ENCODE assay signal across 10 mouse cellular contexts in genomic region chr2:170127523-170127922, GRCm38 (mm10). TPM values are rescaled to one million over a fixed set of nuclear protein-coding genes. Genes with fewer than 3 reads are reported as not detected.
DNase-seq lines count a peak whose midpoint lies in the region; ATAC-seq and TF ChIP-seq lines count a peak whose summit lies in the region.
"Had no signal": no experiment of that assay in that cellular context is flagged by ENCODE, and none has a peak within 500 bp of the region (broad histone marks: within the 10 kb centered on the region; RNA-seq: fewer than 3 reads in every experiment).

No protein-coding gene starts in this region.

- no peak for TF ChIP-seq CTCF in midbrain, postnatal 0 days (IDR thresholded peaks at IDR 0.05)

- DNase-seq in heart, adult 8-10 months (ENCODE audit: low spot score), result no peak
- no peak for DNase-seq in embryonic facial prominence, embryonic 10.5 days (ENCODE audit: low spot score)
- DNase-seq in retina, embryonic 14.5 days (ENCODE audit: low spot score), result peak; percentile 11
- no peak for DNase-seq in right cerebral cortex, postnatal 4 days
- no peak for DNase-seq in midbrain, postnatal 0 days (ENCODE audit: low spot score)
- DNase-seq: adrenal gland, postnatal 36 days had no signal

- peaks cover 54% of the 10 kb centered on the region for H3K4me1 ChIP-seq in heart, embryonic 12.5 days (replicated peaks)
- peaks cover 46% of the 10 kb centered on the region for H3K4me1 ChIP-seq in neural tube, embryonic 12.5 days
- H3K4me1 ChIP-seq in neural tube, embryonic 15.5 days, result peaks cover 40% of the 10 kb centered on the region
- H3K4me1 ChIP-seq in embryonic facial prominence, embryonic 10.5 days, result peaks cover 64% of the 10 kb centered on the region
- H3K4me1 ChIP-seq in midbrain, postnatal 0 days (ENCODE audit: insufficient read depth, low read length), result no peaks in the 10 kb centered on the region

- H3K4me2 ChIP-seq in heart, embryonic 12.5 days, result peak overlapping the region; percentile 31
- 0 out of 2 replicates have a peak overlapping the region, but pooled peaks have one; percentile 9 for H3K4me2 ChIP-seq in neural tube, embryonic 12.5 days (replicated peaks)
- no peak overlapping the region for H3K4me2 ChIP-seq in neural tube, embryonic 15.5 days
- H3K4me2 ChIP-seq in midbrain, postnatal 0 days (ENCODE audit: low read depth, low read length, poor library complexity, severe bottlenecking), result no peak overlapping the region
- H3K4me2 ChIP-seq: hindbrain, embryonic 15.5 days had no signal

- no peak overlapping the region for H3K4me3 ChIP-seq in heart, embryonic 12.5 days
- no peak overlapping the region for H3K4me3 ChIP-seq in neural tube, embryonic 12.5 days
- H3K4me3 ChIP-seq in neural tube, embryonic 15.5 days (replicated peaks), result no peak overlapping the region
- H3K4me3 ChIP-seq in embryonic facial prominence, embryonic 10.5 days, result peak overlapping the region; percentile 18; the same call in 1 of the 2 replicates
- no peak overlapping the region for H3K4me3 ChIP-seq in midbrain, postnatal 0 days (ENCODE audit: low read depth, low read length)
- H3K4me3 ChIP-seq: hindbrain, embryonic 15.5 days had no signal

- H3K27me3 ChIP-seq in heart, embryonic 12.5 days (replicated peaks), result no peaks in the 10 kb centered on the region
- no peaks in the 10 kb centered on the region for H3K27me3 ChIP-seq in neural tube, embryonic 12.5 days (replicated peaks)
- H3K27me3 ChIP-seq in neural tube, embryonic 15.5 days (replicated peaks), result no peaks in the 10 kb centered on the region
- H3K27me3 ChIP-seq in embryonic facial prominence, embryonic 10.5 days (replicated peaks; ENCODE audit: low read depth, poor library complexity, severe bottlenecking), result no peaks in the 10 kb centered on the region
- no peaks in the 10 kb centered on the region for H3K27me3 ChIP-seq in midbrain, postnatal 0 days (ENCODE audit: insufficient read depth, low read length)
- H3K27me3 ChIP-seq: hindbrain, embryonic 15.5 days had no signal

- H3K27ac ChIP-seq in heart, embryonic 12.5 days (ENCODE audit: poor library complexity, severe bottlenecking), result peak overlapping the region; percentile 6; the same call in 1 of the 2 replicates
- H3K27ac ChIP-seq in neural tube, embryonic 12.5 days, result no peak overlapping the region
- no peak overlapping the region for H3K27ac ChIP-seq in neural tube, embryonic 15.5 days (replicated peaks)
- H3K27ac ChIP-seq in embryonic facial prominence, embryonic 10.5 days (replicated peaks), result peak overlapping the region; percentile 63; the same call in 1 of the 2 replicates
- H3K27ac ChIP-seq in midbrain, postnatal 0 days (ENCODE audit: low read depth, low read length), result no peak overlapping the region
- H3K27ac ChIP-seq: hindbrain, embryonic 15.5 days had no signal

- ATAC-seq in heart, embryonic 12.5 days (ENCODE audit: insufficient number of reproducible peaks, low FRiP score), result no peak
- no peak for ATAC-seq in neural tube, embryonic 12.5 days (ENCODE audit: low FRiP score, low read depth)
- no peak for ATAC-seq in neural tube, embryonic 15.5 days (ENCODE audit: low FRiP score)
- no peak for ATAC-seq in midbrain, postnatal 0 days (ENCODE audit: low FRiP score)

- peak overlapping the region; percentile 20; the same call in 1 of the 2 replicates for H3K9ac ChIP-seq in heart, embryonic 12.5 days
- no peak overlapping the region for H3K9ac ChIP-seq in neural tube, embryonic 12.5 days
- H3K9ac ChIP-seq in neural tube, embryonic 15.5 days (replicated peaks), result no peak overlapping the region
- H3K9ac ChIP-seq in midbrain, postnatal 0 days (replicated peaks; ENCODE audit: low read length, poor library complexity, severe bottlenecking), result no peak overlapping the region
- H3K9ac ChIP-seq: hindbrain, embryonic 15.5 days had no signal

- WGBS in heart, embryonic 12.5 days, result 35% methylated on average over 3 of the region's 3 CpGs
- WGBS in neural tube, embryonic 12.5 days, result 69% methylated on average over 3 of the region's 3 CpGs
- WGBS in neural tube, embryonic 15.5 days, result 58% methylated on average over 3 of the region's 3 CpGs
- WGBS in embryonic facial prominence, embryonic 10.5 days, result 56% methylated on average over 3 of the region's 3 CpGs
- 52% methylated on average over 3 of the region's 3 CpGs for WGBS in midbrain, postnatal 0 days

- peaks cover 16% of the 10 kb centered on the region for H3K36me3 ChIP-seq in heart, embryonic 12.5 days
- H3K36me3 ChIP-seq in neural tube, embryonic 12.5 days, result peaks cover 7% of the 10 kb centered on the region; the same call in 1 of the 2 replicates
- no peaks in the 10 kb centered on the region for H3K36me3 ChIP-seq in neural tube, embryonic 15.5 days
- peaks cover 19% of the 10 kb centered on the region for H3K36me3 ChIP-seq in embryonic facial prominence, embryonic 10.5 days (replicated peaks)
- no peaks in the 10 kb centered on the region for H3K36me3 ChIP-seq in midbrain, postnatal 0 days (ENCODE audit: insufficient read depth, low read length)
- H3K36me3 ChIP-seq: hindbrain, embryonic 15.5 days had no signal

- no peaks in the 10 kb centered on the region for H3K9me3 ChIP-seq in heart, embryonic 12.5 days (replicated peaks)
- H3K9me3 ChIP-seq in neural tube, embryonic 12.5 days, result no peaks in the 10 kb centered on the region
- H3K9me3 ChIP-seq in neural tube, embryonic 15.5 days (replicated peaks), result no peaks in the 10 kb centered on the region
- H3K9me3 ChIP-seq in embryonic facial prominence, embryonic 10.5 days, result no peaks in the 10 kb centered on the region
- H3K9me3 ChIP-seq in midbrain, postnatal 0 days (ENCODE audit: low read length), result no peaks in the 10 kb centered on the region
- H3K9me3 ChIP-seq: hindbrain, embryonic 15.5 days had no signal

RNA-seq across cellular contexts. Expression of gene Zfp217, which starts 20.4 kb away (rescaled TPM):
- 3.5 and 3.7 TPM in 2 replicates for polyA plus RNA-seq in heart, embryonic 12.5 days (2016; fragmentation: Nextera tagmentation; extraction: Ambion mirVana)
- total RNA-seq in heart, adult 8-10 months (2022), result 10 to 100 TPM in 1 of 4 experiments, 1 to 10 TPM in 3; 7.4 to 12.0 (median 8.9) TPM
- 2.3 and 2.5 TPM in 2 replicates for polyA plus RNA-seq in neural tube, embryonic 12.5 days (2016; fragmentation: Nextera tagmentation; extraction: Ambion mirVana)
- polyA plus RNA-seq in neural tube, embryonic 15.5 days (2015; fragmentation: Nextera tagmentation; extraction: Ambion mirVana), result 0.82 and 2.4 TPM in 2 replicates
- 3.9 and 4.2 TPM in 2 replicates for polyA plus RNA-seq in embryonic facial prominence, embryonic 10.5 days (2016; fragmentation: Nextera tagmentation; extraction: Ambion mirVana)
- total RNA-seq in midbrain, postnatal 0 days (2014; rRNA removed), result 3.7 and 3.8 TPM in 2 replicates
- polyA plus RNA-seq in midbrain, postnatal 0 days (2015; fragmentation: Nextera tagmentation; extraction: Ambion mirVana), result 0.44 and 0.49 TPM in 2 replicates

Comparison
In these comparisons a context has a peak if more than half of its experiments do, and no peak if none do; other contexts are left out.
1. H3K4me2 ChIP-seq: peak in heart, embryonic 12.5 days (single experiment) and neural tube, embryonic 12.5 days (single experiment); none in neural tube, embryonic 15.5 days (single experiment) and midbrain, postnatal 0 days (single experiment).
2. H3K27ac ChIP-seq: peak in heart, embryonic 12.5 days (single experiment) and embryonic facial prominence, embryonic 10.5 days (single experiment); none in neural tube, embryonic 12.5 days (single experiment), neural tube, embryonic 15.5 days (single experiment) and midbrain, postnatal 0 days (single experiment).